Mouse (Mus musculus) lung, postnatal 0 days (tissue): ENCODE measurements around the gene Scgb1b12. TPM values are rescaled to one million over a fixed set of nuclear protein-coding genes. Genes with fewer than 3 reads are reported as not detected.
"Not testable (repeated sequence)": the region's sequence is repeated elsewhere in the genome, so short reads cannot be mapped to it uniquely, and the experiment has no call there.

Experiments used
- ATAC-seq: fragments of 200-750 bp; cut with Nextera tagmentation; 2 replicates; pipeline ENCODE4 v1.8.0; 2017; ENCODE audit warnings: moderate library complexity
- DNase-seq: peaks from one replicate; pipeline ENCODE4 v3.0.0-alpha.2; 2016; ENCODE audit warnings: low spot score
- H3K27ac ChIP-seq: fragments of 300-500 bp; sonication (generic); 2 replicates; pipeline ENCODE4 v1.5.1; 2014; ENCODE audit warnings: antibody characterized with exemption, mild to moderate bottlenecking, low read length, mixed read lengths
- H3K27me3 ChIP-seq: fragments of 300-500 bp; sonication (generic); replicated peaks from 2 replicates; pipeline ENCODE4 v1.6.1; 2014; ENCODE audit warnings: low read length, mixed read lengths; ENCODE audit not compliant: insufficient read depth
- H3K36me3 ChIP-seq: fragments of 300-500 bp; sonication (generic); 2 replicates; pipeline ENCODE4 v1.6.1; 2014; ENCODE audit warnings: low read length, mixed read lengths; ENCODE audit not compliant: insufficient read depth
- H3K4me1 ChIP-seq: fragments of 300-500 bp; sonication (generic); 2 replicates; pipeline ENCODE4 v1.6.1; 2014; ENCODE audit warnings: antibody characterized with exemption, low read depth, low read length, mixed read lengths; ENCODE audit not compliant: insufficient read depth
- H3K4me2 ChIP-seq: fragments of 300-500 bp; sonication (generic); replicated peaks from 2 replicates; pipeline ENCODE4 v1.6.1; 2014; ENCODE audit warnings: low read depth, mild to moderate bottlenecking, low read length, moderate library complexity, mixed read lengths
- H3K4me3 ChIP-seq: fragments of 300-500 bp; sonication (generic); 2 replicates; pipeline ENCODE4 v1.5.1; 2014; ENCODE audit warnings: low read depth, low read length
- H3K9ac ChIP-seq: fragments of 300-500 bp; sonication (generic); replicated peaks from 2 replicates; pipeline ENCODE4 v1.6.1; 2014; ENCODE audit warnings: low read depth, mild to moderate bottlenecking
- H3K9me3 ChIP-seq: fragments of 300-500 bp; sonication (generic); 2 replicates; pipeline ENCODE4 v1.6.1; 2016; ENCODE audit warnings: low read length, mixed read lengths
- WGBS: fragments of 180-500 bp; shearing (Covaris S2); extraction: QIAGEN DNeasy Blood & Tissue Kit; methylation state at CpG from one replicate; pipeline ENCODE4 v1.1.7; 2014; 5-methylcytosine and 5-hydroxymethylcytosine counted together
- polyA plus RNA-seq: library from polyadenylated mRNA; unstranded; fragments of >200 nt; fragmentation: Nextera tagmentation; extraction: Ambion mirVana; gene quantifications from 2 replicates; pipeline ENCODE4 v1.2.1, GENCODE M21; 2015

Scgb1b12 gene
- polyA plus RNA-seq = not detected in 2 replicates

- not testable (repeated sequence) for H3K9ac ChIP-seq, H3K4me3 ChIP-seq, H3K27ac ChIP-seq, H3K36me3 ChIP-seq, H3K4me2 ChIP-seq, H3K27me3 ChIP-seq, H3K4me1 ChIP-seq, DNase-seq, ATAC-seq, H3K9me3 ChIP-seq
- WGBS = 79% methylated on average over 2 of the region's 3 CpGs
These were observed at the start of gene Scgb1b12 for GRCm38 (mm10) chr7:32333882-32334281. Gene Scgb1b12, plus strand, starts transcription at chr7:32334182.

- H3K27ac ChIP-seq, H3K9me3 ChIP-seq, ATAC-seq, H3K9ac ChIP-seq, DNase-seq, H3K27me3 ChIP-seq, H3K4me3 ChIP-seq, H3K4me1 ChIP-seq, H3K36me3 ChIP-seq, H3K4me2 ChIP-seq: not testable (repeated sequence)
- 79% methylated on average over 1 of the region's 1 CpGs for WGBS
These were observed 6.8 kb upstream of the Scgb1b12 start, which contains the start of gene Scgb2b12 for GRCm38 (mm10) chr7:32327145-32327544. Gene Scgb2b12, minus strand, starts transcription at chr7:32327245.

Other genes with a start within 250 kb of the Scgb1b12 start
- gene Scgb1b10, start 233.3 kb upstream of the Scgb1b12 start, polyA plus RNA-seq = not detected in 2 replicates
- not detected in 2 replicates for gene Scgb2b11, start 123.0 kb upstream of the Scgb1b12 start, polyA plus RNA-seq
- gene Scgb1b11, start 111.3 kb upstream of the Scgb1b12 start, polyA plus RNA-seq = not detected in 2 replicates
- gene Scgb2b12, start 6.9 kb upstream of the Scgb1b12 start, polyA plus RNA-seq = not detected in 2 replicates
- not detected in 2 replicates for gene Scgb1b29, start 107.4 kb downstream of the Scgb1b12 start, polyA plus RNA-seq